Mouse (Mus musculus): ENCODE measurements around the gene Pou5f1.

DNA sequence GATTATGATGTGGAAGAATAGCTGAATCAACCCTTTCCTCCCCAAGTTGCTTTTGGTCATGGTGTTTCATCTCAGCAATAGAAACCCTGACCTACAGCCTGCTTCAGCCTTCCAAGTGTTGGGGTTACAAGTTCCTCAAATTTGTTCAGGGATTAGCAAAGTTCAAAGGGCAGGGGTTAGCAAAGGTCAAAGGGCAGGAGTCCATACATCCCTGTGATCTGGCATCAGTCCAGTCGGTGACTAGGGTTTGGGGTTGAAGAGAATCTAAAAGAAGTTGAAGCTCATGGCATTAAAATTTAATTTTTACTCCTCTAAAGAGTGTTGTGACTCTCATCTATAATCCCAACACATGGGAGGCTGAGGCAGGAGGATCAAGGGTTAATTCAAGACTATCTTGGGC is 32.7 kb downstream of the Pou5f1 start:
- TF ChIP-seq CTCF (conservative IDR thresholded peaks at IDR 0.05; ENCODE audit: insufficient read depth, insufficient read length, low read depth, low read length) (no peak), POLR2A (IDR thresholded peaks at IDR 0.05; ENCODE audit: low read depth, low read length) (no peak)
